Mouse (Mus musculus) brain, embryonic 14.5 days (tissue): ENCODE measurements around the gene Rad50. TPM values are rescaled to one million over a fixed set of nuclear protein-coding genes. Genes with fewer than 3 reads are reported as not detected.

ENCODE experiments used
- DNase-seq: peaks from one replicate; pipeline ENCODE4 v3.0.0-alpha.2; 2011; ENCODE audit warnings: low read depth
- CTCF ChIP-seq: fragments of 200-500 bp; IDR thresholded peaks from 2 replicates; pipeline ENCODE4 v1.5.1; 2012; ENCODE audit warnings: inconsistent platforms, mild to moderate bottlenecking, moderate library complexity, borderline replicate concordance; ENCODE audit not compliant: insufficient read depth, insufficient read length; ENCODE audit errors: extremely low read depth
- POLR2A ChIP-seq: fragments of 200-500 bp; IDR thresholded peaks from 2 replicates; pipeline ENCODE4 v1.6.1; 2012; ENCODE audit warnings: mild to moderate bottlenecking, inconsistent platforms, borderline replicate concordance; ENCODE audit not compliant: poor library complexity, insufficient read depth, insufficient read length, severe bottlenecking; ENCODE audit errors: extremely low read depth
- polyA plus RNA-seq: library from polyadenylated mRNA; depleted of rRNA; stranded (reverse); fragments of >200 nt; gene quantifications from 2 replicates; pipeline ENCODE4 v1.2.3, GENCODE M21; 2012

Rad50 gene
- polyA plus RNA-seq, 1 experiment = 6.4 TPM

DNA sequence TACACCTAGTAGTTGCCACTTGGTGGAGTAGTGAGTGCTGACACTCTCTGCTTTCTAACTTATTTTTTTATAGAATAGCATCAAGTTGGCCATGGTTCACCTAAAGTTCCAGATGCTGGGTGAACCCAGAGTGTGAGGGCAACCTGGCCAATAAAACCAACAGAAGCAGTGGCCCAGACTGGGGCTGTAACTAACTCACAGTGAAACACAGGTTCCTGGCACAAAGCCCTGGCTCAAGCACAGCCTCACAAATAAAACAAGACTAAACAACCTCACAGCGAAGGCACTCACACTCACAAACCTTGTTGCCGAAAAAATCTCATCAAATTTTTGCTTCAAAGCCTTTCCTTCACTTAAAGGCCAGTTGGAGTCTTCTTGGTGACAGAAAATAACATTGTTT is 8.6 kb downstream of the Rad50 start:
- TF ChIP-seq CTCF (no peak), POLR2A (no peak)
- no peak for DNase-seq

DNA sequence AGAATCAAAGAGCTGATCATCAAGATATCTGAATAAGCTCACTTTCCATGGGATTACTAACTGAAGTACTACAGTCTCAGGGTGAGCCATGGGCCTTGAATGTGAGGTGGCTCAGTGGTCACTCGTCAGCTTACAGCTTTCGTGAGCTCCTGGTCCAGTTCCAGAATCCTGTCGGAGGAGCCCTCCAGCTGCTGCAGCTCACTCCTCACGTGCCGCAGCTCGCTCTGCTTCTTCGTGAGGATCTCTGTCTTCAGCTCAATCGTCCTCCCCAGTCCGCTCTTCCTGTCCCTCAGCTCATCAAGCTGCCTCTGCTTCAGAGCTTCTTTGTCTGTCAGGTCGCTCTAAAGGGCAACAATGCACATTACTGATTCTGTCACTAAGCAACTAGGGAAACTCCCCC is 15.1 kb downstream of the Rad50 start:
- TF ChIP-seq POLR2A (no peak), CTCF (no peak)
- peak; percentile 45 for DNase-seq

DNA sequence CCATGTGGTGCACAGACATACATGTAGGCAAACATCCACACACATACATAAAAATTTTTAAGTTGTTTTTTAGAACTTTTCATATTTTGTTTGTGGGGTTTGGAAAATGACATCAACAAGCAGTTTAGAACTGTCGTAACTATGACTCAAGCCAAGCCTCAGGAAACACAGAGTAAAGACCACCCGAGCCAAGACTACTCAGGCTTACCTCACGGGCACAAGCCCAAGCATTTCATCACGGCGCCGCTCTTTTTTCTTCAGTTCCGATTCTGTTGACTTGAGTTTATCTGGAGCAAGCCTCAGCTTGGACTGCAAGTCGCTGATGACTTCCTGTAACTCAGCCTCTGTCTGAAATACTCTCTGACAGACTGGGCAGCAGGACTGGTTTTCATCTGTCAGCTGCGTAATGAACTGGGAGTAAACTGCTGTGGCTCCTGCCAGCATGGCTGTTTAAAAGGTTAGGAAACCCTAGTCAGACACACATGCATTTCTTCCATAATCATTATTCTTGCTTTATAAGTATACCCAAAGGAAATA is 24.1 kb downstream of the Rad50 start:
- no peak for DNase-seq
- TF ChIP-seq POLR2A (no peak), CTCF (no peak)

- no peak for DNase-seq
- no peak for TF ChIP-seq CTCF
- TF ChIP-seq POLR2A = no peak
Observed at GRCm38 (mm10) chr11:53682170-53682569, 24.9 kb downstream of the Rad50 start.

DNA sequence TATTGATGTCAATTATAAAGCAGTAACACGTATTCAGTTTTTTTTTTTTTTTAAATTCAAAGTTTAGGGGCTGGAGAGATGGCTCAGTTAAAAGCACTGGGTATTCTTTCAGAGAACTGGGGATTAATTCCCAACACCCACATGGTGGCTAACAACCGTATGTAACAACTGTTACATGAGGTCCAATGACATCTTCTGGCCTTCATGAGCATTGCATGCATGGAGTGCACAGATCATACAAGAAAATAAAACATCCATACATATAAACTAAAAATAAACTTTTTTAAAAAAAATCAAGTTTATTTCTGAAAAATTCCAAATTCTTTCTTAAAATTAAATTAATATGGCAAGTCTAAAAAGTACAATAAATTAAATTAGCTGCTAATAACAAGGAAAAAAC is 25.4 kb downstream of the Rad50 start:
- TF ChIP-seq POLR2A (no peak), CTCF (no peak)

DNA sequence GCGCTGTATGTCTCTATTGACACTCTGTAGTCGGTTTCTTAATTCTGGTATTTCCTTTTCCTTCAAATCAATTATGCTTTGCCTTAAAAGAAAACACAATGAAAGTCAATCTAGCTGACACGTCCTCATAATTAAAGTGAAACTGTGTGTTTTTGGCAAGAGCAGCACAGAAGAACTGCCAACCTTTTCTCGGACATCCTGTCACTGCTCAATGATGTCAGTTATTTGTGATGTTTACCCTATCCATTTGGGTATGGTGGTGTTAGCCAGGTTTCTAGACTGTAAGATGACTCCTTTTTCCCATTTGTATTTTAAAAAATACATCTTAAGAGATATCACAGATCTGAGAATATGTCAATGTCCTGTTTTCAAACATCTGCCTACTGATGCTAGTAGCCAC is 27.0 kb downstream of the Rad50 start:
- DNase-seq = no peak
- no peak for TF ChIP-seq CTCF
- no peak for TF ChIP-seq POLR2A

More for the DNA sequence above, 25.4 kb downstream of the Rad50 start:
- DNase-seq = no peak

DNA sequence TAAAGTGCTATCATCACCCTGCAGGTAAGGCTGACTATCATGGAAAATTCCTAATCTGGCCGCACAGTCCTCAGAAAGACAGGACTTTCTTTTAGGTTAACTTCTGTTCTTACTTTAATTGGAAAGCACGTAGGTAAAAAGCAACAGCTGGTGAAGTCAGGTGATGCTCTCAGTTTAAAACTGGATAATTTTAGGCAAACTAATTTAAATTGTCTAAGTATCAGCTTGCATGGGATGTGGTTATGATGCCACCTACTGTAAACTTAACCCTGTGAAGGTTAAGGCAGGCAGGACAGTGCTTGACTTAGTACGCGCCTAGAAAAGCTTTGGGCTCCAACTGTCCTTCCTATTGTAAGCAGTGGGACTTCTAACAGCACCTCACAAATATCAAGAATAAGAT is 35.7 kb downstream of the Rad50 start:
- no peak for TF ChIP-seq POLR2A
- DNase-seq = no peak

- DNase-seq = no peak
- TF ChIP-seq POLR2A (no peak), CTCF (no peak)
Observed at GRCm38 (mm10) chr11:53664091-53664490, 43.0 kb downstream of the Rad50 start.

DNA sequence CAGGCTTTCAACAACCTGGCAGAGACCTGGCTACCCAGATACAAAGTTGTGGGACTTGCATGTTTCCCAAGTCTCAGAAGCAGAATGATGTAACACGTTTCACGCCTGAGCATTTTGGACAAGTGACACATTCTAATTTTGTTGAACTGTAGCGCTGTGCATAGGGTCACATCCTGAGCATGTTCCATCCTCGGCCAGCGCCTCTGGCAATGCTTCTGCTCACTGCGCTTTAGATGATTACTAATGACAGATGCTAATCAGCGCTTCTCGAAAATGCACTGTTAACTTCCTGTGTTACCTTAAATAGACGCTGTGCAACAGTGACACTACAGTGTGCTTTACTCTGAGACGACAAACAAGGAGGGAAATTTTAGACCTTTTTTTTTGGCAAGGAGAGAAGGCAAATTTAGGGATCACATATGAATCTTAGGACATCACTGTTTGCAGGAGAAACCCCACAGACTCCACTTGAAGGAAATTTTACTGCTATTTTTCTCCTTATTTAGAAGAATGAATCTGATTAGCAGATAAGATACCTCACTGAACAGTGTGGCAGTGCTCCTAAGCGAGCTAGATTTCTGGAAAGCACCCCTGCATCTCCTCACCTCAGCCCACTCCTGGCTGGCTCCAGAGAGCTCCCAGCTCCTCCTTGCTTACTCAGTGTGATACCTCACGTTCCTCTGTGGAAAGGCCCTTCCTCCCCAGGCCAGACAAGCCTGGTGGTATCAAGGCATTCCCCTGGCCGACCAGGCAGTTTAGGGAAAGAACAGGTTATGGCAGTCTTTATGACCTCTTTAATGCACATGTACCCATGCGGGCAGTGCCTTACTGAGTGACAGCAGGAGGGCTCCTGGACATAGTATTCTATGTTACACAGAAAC is 44.1 kb downstream of the Rad50 start:
- no peak for TF ChIP-seq CTCF
- no peak for TF ChIP-seq POLR2A
- peak; percentile 1 for DNase-seq

GRCm38 (mm10) chr11:53657828-53658227 is 49.3 kb downstream of the Rad50 start:
- DNase-seq = no peak
- TF ChIP-seq POLR2A (no peak), CTCF (no peak)

GRCm38 (mm10) chr11:53657381-53657780 is 49.7 kb downstream of the Rad50 start:
- TF ChIP-seq CTCF = no peak
- no peak for TF ChIP-seq POLR2A
- DNase-seq = no peak
